Mouse (Mus musculus) megakaryocyte, embryonic 14.5 days (primary cell): Measurements from ENCODE around the gene Slc25a43. TPM values are rescaled to one million over a fixed set of nuclear protein-coding genes. Genes with fewer than 3 reads are reported as not detected.

Experiments used
- H3K27me3 ChIP-seq: replicated peaks from 2 replicates; pipeline ENCODE3; 2012; ENCODE audit warnings: inconsistent platforms
- H3K36me3 ChIP-seq: replicated peaks from 2 replicates; pipeline ENCODE3; 2012; ENCODE audit warnings: low read length, inconsistent platforms, mixed read lengths
- H3K4me1 ChIP-seq: 2 replicates; pipeline ENCODE4 v1.6.1; 2012; ENCODE audit warnings: inconsistent platforms
- H3K4me3 ChIP-seq: replicated peaks from 2 replicates; pipeline ENCODE3; 2012; ENCODE audit warnings: moderate library complexity, mild to moderate bottlenecking, inconsistent platforms
- H3K9me3 ChIP-seq: 2 replicates; pipeline ENCODE4 v1.6.1; 2012; ENCODE audit warnings: inconsistent platforms
- FLI1 ChIP-seq: IDR thresholded peaks from 2 replicates; pipeline ENCODE4 v1.6.1; 2012; ENCODE audit warnings: low read length, inconsistent platforms, mixed read lengths
- GATA1 ChIP-seq: IDR thresholded peaks from 3 replicates; pipeline ENCODE4 v1.6.1; 2012; ENCODE audit warnings: mixed read lengths, low read length, inconsistent platforms, borderline replicate concordance
- polyA plus RNA-seq: library from polyadenylated mRNA; stranded (reverse); fragments of >175 nt; gene quantifications from 2 replicates; pipeline ENCODE4 v1.2.3, GENCODE M21; 2012; ENCODE audit warnings: low replicate concordance; ENCODE audit not compliant: insufficient read depth

Slc25a43 gene
- polyA plus RNA-seq, 1 experiment = 2.6 TPM

GRCm38 (mm10) chrX:36816953-36817441 lies 73.5 kb downstream of the Slc25a43 start:
- Histone ChIP-seq H3K36me3 (no peaks in the 10 kb centered on the region), H3K4me1 (no peaks in the 10 kb centered on the region), H3K4me3 (no peak overlapping the region), H3K9me3 (no peaks in the 10 kb centered on the region), H3K27me3 (peaks cover 4% of the 10 kb centered on the region)
- TF ChIP-seq FLI1 = no peak
- TF ChIP-seq GATA1 = no peak

GRCm38 (mm10) chrX:36819575-36819974 lies 76.1 kb downstream of the Slc25a43 start:
- no peaks in the 10 kb centered on the region for H3K4me1 ChIP-seq
- no peak overlapping the region for H3K4me3 ChIP-seq
- peaks cover 2% of the 10 kb centered on the region for H3K27me3 ChIP-seq
- no peaks in the 10 kb centered on the region for H3K9me3 ChIP-seq
- no peak for TF ChIP-seq FLI1
- TF ChIP-seq GATA1 = no peak
- H3K36me3 ChIP-seq = no peaks in the 10 kb centered on the region

GRCm38 (mm10) chrX:36820201-36820600 lies 76.7 kb downstream of the Slc25a43 start:
- H3K27me3 ChIP-seq = peaks cover 4% of the 10 kb centered on the region
- TF ChIP-seq FLI1 (no peak), GATA1 (no peak)
- no peaks in the 10 kb centered on the region for H3K36me3 ChIP-seq
- no peaks in the 10 kb centered on the region for H3K9me3 ChIP-seq
- no peak overlapping the region for H3K4me3 ChIP-seq
- no peaks in the 10 kb centered on the region for H3K4me1 ChIP-seq

GRCm38 (mm10) chrX:36823932-36824711 lies 80.7 kb downstream of the Slc25a43 start:
- Histone ChIP-seq H3K27me3 (peaks cover 4% of the 10 kb centered on the region), H3K36me3 (no peaks in the 10 kb centered on the region), H3K9me3 (no peaks in the 10 kb centered on the region), H3K4me3 (no peak overlapping the region), H3K4me1 (no peaks in the 10 kb centered on the region)
- TF ChIP-seq FLI1 = no peak

- TF ChIP-seq GATA1 (no peak), FLI1 (no peak)
- Histone ChIP-seq H3K27me3 (peaks cover 4% of the 10 kb centered on the region), H3K4me3 (no peak overlapping the region), H3K36me3 (no peaks in the 10 kb centered on the region), H3K4me1 (peaks cover 4% of the 10 kb centered on the region; the same call in 1 of the 2 replicates), H3K9me3 (no peaks in the 10 kb centered on the region)
Measured at GRCm38 (mm10) chrX:36825032-36825431, 81.6 kb downstream of the Slc25a43 start.

Other genes with a start within 250 kb of the Slc25a43 start
- gene Pgrmc1, start 145.5 kb upstream of the Slc25a43 start, polyA plus RNA-seq = 104 and 182 TPM in 2 replicates
- 0.49 TPM in 1 of 2 replicates, not detected in the other for gene Akap17b, start 98.3 kb upstream of the Slc25a43 start, polyA plus RNA-seq
- gene Slc25a5, start 52.0 kb downstream of the Slc25a43 start, polyA plus RNA-seq = 5.3 and 23.0 TPM in 2 replicates
- 206 and 276 TPM in 2 replicates for gene Ube2a, start 130.2 kb downstream of the Slc25a43 start, polyA plus RNA-seq
- 0.46 TPM in 1 of 2 replicates, not detected in the other for gene C330007P06Rik, start 130.5 kb downstream of the Slc25a43 start, polyA plus RNA-seq
- 0.34 TPM in 1 of 2 replicates, not detected in the other for gene Nkrf, start 159.2 kb downstream of the Slc25a43 start, polyA plus RNA-seq
- 0.92 and 3.7 TPM in 2 replicates for gene Sept6, start 248.1 kb downstream of the Slc25a43 start, polyA plus RNA-seq